Mouse (Mus musculus) neural tube, embryonic 15.5 days (tissue): ENCODE measurements around the gene Pola2. TPM values are rescaled to one million over a fixed set of nuclear protein-coding genes. Genes with fewer than 3 reads are reported as not detected.
A peak's percentile ranks its signal among the peaks of the same experiment; 100 is the strongest.

Source experiments
- ATAC-seq: fragments of 200-750 bp; cut with Nextera tagmentation; 2 replicates; pipeline ENCODE4 v1.8.0; 2017; ENCODE audit warnings: mild to moderate bottlenecking, moderate TSS enrichment, moderate library complexity; ENCODE audit not compliant: low FRiP score
- H3K27ac ChIP-seq: fragments of 300-500 bp; sonication (generic); replicated peaks from 2 replicates; pipeline ENCODE4 v1.5.1; 2015; ENCODE audit warnings: mild to moderate bottlenecking, inconsistent platforms
- H3K27me3 ChIP-seq: fragments of 300-500 bp; sonication (generic); replicated peaks from 2 replicates; pipeline ENCODE4 v1.6.1; 2015; ENCODE audit warnings: inconsistent platforms
- H3K36me3 ChIP-seq: fragments of 300-500 bp; sonication (generic); 2 replicates; pipeline ENCODE4 v1.6.1; 2015; ENCODE audit warnings: inconsistent platforms
- H3K4me1 ChIP-seq: fragments of 300-500 bp; sonication (generic); 2 replicates; pipeline ENCODE4 v1.6.1; 2015; ENCODE audit warnings: inconsistent platforms
- H3K4me2 ChIP-seq: fragments of 300-500 bp; sonication (generic); 2 replicates; pipeline ENCODE4 v1.6.1; 2015; ENCODE audit warnings: inconsistent platforms, mild to moderate bottlenecking, moderate library complexity
- H3K4me3 ChIP-seq: fragments of 300-500 bp; sonication (generic); replicated peaks from 2 replicates; pipeline ENCODE4 v1.5.1; 2015; ENCODE audit warnings: mild to moderate bottlenecking, inconsistent platforms
- H3K9ac ChIP-seq: fragments of 300-500 bp; sonication (generic); replicated peaks from 2 replicates; pipeline ENCODE4 v1.6.1; 2015; ENCODE audit warnings: mild to moderate bottlenecking, inconsistent platforms
- H3K9me3 ChIP-seq: fragments of 300-500 bp; sonication (generic); replicated peaks from 2 replicates; pipeline ENCODE4 v1.6.1; 2016; ENCODE audit warnings: inconsistent platforms
- WGBS: fragments of 180-500 bp; shearing (Covaris S2); methylation state at CpG from one replicate; pipeline ENCODE4 v1.1.7; 2015; ENCODE audit warnings: mixed read lengths; 5-methylcytosine and 5-hydroxymethylcytosine counted together
- polyA plus RNA-seq: library from polyadenylated mRNA; unstranded; fragments of >200 nt; fragmentation: Nextera tagmentation; extraction: Ambion mirVana; gene quantifications from 2 replicates; pipeline ENCODE4 v1.2.1, GENCODE M21; 2015

The Pola2 gene
- polyA plus RNA-seq, 1 experiment from 2014 or later: 19.9 TPM

DNA sequence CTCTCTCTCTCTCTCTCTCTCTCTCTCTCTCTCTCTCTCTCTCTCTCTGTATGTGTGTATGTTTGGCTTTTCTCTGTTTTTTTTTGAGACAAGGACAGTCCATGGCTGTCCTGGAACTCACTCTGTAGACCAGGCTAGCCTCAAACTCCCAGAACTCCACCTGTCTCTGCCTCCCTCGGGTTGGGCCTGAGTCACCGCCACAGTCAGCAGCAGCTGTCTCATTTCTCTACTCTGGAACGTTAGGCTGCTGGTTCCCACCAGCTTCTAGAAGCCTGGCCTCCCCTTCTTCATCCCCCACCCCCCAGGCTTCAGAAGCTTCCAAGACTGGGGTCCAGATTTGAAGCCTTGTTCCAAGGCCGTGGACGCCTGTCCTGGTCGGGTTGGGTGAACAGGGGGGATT is 25.6 kb upstream of the Pola2 start:
- Histone ChIP-seq H3K27me3 (no peaks in the 10 kb centered on the region), H3K9ac (no peak overlapping the region), H3K9me3 (no peaks in the 10 kb centered on the region), H3K27ac (peak overlapping the region; percentile 58; the same call in 1 of the 2 replicates), H3K4me3 (no peak overlapping the region), H3K4me1 (peaks cover 16% of the 10 kb centered on the region), H3K36me3 (no peaks in the 10 kb centered on the region), H3K4me2 (0 out of 2 replicates have a peak overlapping the region, but pooled peaks have one; percentile 44)
- no peak for ATAC-seq
- 71% methylated on average over 6 of the region's 6 CpGs for WGBS

DNA sequence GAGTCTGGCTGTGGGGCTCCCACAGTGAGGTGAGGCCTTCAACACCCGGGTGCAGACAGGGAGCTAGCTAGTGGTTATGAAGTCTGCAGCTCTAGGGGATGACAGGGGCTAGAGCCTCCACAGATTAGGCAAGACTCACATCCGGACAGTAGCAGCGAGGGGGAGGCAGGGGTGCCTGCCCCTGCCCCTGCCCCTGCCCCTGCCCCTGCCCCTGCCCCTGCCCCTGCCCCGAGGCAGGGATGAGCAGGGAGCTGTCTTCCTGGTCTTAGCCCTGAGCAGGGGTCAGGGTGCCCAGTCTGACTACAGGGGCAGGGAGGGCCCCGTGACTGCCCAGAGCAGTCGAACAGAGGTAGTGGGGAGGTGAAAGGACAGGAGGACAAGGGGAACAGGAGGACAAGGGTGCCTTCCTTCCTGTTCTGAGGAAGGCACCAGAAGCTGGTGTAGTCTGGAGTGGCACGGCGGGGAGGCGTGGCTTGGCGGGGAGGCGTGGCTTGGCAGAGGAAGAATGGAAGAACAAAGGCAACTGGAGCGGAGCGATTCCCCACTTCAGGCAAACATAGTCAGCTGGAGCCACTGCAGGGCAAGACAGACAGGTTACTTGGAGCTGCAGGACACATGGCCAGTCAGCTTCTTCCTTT is 24.9 kb upstream of the Pola2 start:
- Histone ChIP-seq H3K4me1 (peaks cover 16% of the 10 kb centered on the region), H3K27ac (peak overlapping the region; percentile 58), H3K4me3 (no peak overlapping the region), H3K4me2 (peak overlapping the region; percentile 44), H3K9me3 (no peaks in the 10 kb centered on the region), H3K9ac (peak overlapping the region; percentile 34; the same call in 1 of the 2 replicates), H3K27me3 (no peaks in the 10 kb centered on the region), H3K36me3 (no peaks in the 10 kb centered on the region)
- ATAC-seq: peak; percentile 76; the same call in 1 of the 2 replicates
- WGBS: 10% methylated on average over 10 of the region's 13 CpGs

DNA sequence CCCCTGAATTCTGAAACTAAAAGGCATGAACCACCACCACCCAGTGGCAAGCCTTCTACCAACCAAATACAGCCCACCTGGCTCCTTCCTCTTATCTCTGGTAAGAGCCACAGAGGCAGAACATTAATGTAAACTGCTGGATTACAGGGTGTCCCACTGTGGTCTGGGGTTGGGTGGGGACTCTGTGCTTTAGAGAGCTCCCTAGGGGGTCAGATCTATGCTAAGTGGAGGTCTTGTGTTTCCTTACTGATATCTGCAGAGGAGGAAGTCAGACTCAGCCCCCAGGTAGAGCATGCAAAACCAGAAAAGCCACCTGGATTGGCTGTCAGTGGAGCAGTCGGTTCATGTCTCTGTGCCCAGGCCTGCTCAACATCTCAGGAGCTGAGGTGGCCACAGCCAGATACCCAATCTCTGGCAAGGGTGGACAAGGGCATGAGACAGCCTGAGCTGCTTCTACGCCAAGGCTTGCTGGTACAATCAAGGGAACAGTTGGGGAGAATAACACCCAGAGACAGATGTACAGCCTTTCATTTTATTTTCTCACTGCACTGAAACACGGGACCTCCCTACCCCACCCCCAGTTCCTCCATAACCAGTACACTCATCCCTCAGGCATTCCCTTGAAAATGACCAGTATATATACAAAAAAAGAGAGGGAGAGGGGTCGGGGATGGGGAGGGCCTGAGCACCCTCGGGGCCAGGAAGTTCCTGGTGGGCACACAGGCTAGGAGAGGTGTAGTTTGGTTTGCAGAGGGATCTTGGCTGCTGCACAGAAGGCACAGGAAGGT is 24.2 kb upstream of the Pola2 start:
- H3K9me3 ChIP-seq: no peaks in the 10 kb centered on the region
- H3K36me3 ChIP-seq: no peaks in the 10 kb centered on the region
- WGBS: 74% methylated on average over 5 of the region's 5 CpGs
- H3K27ac ChIP-seq: no peak overlapping the region
- no peak for ATAC-seq
- no peak overlapping the region for H3K4me3 ChIP-seq
- H3K4me2 ChIP-seq: 0 out of 2 replicates have a peak overlapping the region, but pooled peaks have one; percentile 44
- H3K9ac ChIP-seq: no peak overlapping the region
- peaks cover 16% of the 10 kb centered on the region for H3K4me1 ChIP-seq
- H3K27me3 ChIP-seq: no peaks in the 10 kb centered on the region

DNA sequence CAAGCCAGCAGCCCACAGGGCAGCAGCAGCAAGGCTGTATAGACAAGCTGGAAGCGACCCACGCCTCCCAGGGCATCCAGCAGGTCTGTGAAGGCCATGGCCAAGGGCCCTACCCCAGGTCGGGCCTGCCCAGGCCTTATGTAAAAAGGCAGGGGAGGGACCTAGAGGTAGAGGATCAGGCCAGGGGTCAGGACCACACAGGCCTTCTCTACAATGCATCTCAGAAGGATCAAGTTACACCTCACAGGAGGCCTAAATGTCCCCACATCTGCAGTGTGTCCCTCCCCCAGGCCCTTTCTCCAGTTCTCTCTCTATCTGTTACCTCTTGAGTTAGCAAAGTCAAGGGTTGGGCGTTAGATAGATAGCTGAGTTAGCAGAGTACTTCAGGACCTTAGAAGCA is 22.0 kb upstream of the Pola2 start, which contains the start of gene Slc22a20:
Slc22a20 (minus strand) TSS at position 101 of the 400 bp plus-strand sequence.
- H3K9me3 ChIP-seq: no peaks in the 10 kb centered on the region
- H3K4me2 ChIP-seq: no peak within 1 kb of the TSS
- no peak within 1 kb of the TSS for H3K9ac ChIP-seq
- peaks cover 16% of the 10 kb centered on the region for H3K4me1 ChIP-seq
- no peak within 1 kb of the TSS for H3K27ac ChIP-seq
- H3K4me3 ChIP-seq: no peak within 1 kb of the TSS
- 46% methylated on average over 4 of the region's 4 CpGs for WGBS
- no peak for ATAC-seq
- H3K27me3 ChIP-seq: no peaks in the 10 kb centered on the region
- no peaks in the 10 kb centered on the region for H3K36me3 ChIP-seq

DNA sequence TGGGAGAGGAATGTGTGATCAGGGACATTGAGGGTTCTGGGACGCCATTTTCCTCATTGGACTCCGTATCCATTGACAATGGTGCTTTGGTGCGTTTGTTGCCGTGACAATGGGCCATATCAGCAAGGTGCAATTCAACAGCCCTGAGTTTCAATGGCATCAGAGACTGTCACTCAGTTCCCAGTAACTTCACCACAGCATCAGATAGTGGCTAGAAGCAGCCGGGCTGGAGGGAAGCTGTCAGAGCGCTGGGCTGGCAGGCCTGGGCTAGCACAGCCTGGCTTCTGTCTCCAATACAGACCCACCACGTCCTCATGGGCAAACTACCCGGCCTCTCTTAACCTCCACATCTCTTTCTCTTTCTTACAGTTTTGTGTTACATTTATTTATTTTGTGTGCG is 16.5 kb upstream of the Pola2 start:
- Histone ChIP-seq H3K4me1 (no peaks in the 10 kb centered on the region), H3K4me3 (no peak overlapping the region), H3K4me2 (no peak overlapping the region), H3K36me3 (no peaks in the 10 kb centered on the region), H3K9ac (no peak overlapping the region), H3K27ac (no peak overlapping the region), H3K9me3 (no peaks in the 10 kb centered on the region), H3K27me3 (0 out of 2 replicates have a peak, but pooled peaks cover 5% of the 10 kb centered on the region)
- ATAC-seq: no peak
- 74% methylated on average over 9 of the region's 9 CpGs for WGBS

DNA sequence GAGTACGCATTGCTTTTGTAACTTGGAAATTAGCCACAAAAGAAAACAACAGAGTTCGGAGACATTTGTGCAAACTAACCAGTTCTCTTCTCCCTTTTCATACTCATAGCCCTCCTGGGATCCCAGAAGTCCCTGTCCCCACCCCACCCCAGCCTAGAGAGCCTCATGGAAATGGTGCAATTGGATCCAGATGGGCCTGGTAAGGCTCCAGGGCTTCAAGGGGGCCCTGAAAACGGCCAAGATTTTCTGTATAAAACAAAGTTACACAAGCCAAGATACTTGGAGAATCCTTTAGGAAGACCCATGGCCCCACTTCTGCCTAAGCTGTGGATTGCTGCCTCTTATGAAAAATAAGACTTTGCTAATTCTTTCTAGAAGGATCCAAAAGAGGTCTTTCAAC is 13.7 kb upstream of the Pola2 start:
- no peaks in the 10 kb centered on the region for H3K4me1 ChIP-seq
- H3K4me3 ChIP-seq: no peak overlapping the region
- H3K4me2 ChIP-seq: no peak overlapping the region
- H3K9ac ChIP-seq: no peak overlapping the region
- H3K27me3 ChIP-seq: 0 out of 2 replicates have a peak, but pooled peaks cover 5% of the 10 kb centered on the region
- H3K9me3 ChIP-seq: no peaks in the 10 kb centered on the region
- H3K27ac ChIP-seq: no peak overlapping the region
- H3K36me3 ChIP-seq: no peaks in the 10 kb centered on the region
- WGBS: 77% methylated on average over 3 of the region's 3 CpGs
- no peak for ATAC-seq

DNA sequence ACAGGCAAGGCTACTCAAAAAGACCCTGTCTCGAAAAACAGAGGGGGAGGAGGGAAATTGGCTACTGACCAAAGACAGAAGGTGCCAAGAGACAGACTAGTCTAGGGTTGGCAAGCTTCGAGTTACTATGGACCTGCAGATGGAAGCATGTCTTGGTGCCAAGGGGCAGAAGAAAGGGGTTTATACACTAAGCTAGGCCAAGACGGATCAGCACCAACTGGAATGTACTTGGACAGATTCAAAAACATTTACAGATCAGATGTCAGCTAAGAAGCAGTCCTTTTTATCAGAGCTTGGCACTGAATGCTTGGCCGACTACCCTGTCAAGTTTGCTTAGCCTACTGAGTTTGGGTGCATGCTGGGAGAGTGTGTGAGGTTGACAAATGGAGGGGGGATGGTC is 11.7 kb upstream of the Pola2 start:
- peak; percentile 11; the same call in 1 of the 2 replicates for ATAC-seq
- H3K4me3 ChIP-seq: no peak overlapping the region
- 74% methylated on average over 4 of the region's 4 CpGs for WGBS

DNA sequence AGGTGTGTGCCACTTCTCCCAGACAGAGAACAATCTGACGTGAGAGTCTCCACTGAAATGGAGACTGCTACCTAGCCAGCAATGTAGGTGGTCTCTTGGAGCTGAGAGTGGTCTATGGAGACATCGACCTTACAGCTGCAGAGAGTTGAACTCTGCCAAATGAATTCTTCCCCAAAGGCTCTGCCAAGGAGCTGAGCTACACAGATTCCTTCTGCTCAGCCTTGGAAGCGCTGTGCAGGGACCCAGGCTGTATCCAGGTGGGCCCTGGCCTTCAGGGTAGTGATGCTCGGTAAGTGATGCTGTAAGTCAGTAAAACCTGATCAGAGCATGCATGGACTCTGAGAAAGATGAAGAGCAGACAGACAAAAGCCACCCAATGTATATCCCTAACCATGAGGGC is 11.1 kb upstream of the Pola2 start:
- H3K4me1 ChIP-seq: no peaks in the 10 kb centered on the region
- no peak for ATAC-seq
- 81% methylated on average over 4 of the region's 4 CpGs for WGBS
- H3K36me3 ChIP-seq: no peaks in the 10 kb centered on the region
- no peaks in the 10 kb centered on the region for H3K9me3 ChIP-seq
- no peak overlapping the region for H3K4me2 ChIP-seq
- H3K9ac ChIP-seq: no peak overlapping the region
- H3K4me3 ChIP-seq: no peak overlapping the region
- H3K27ac ChIP-seq: no peak overlapping the region; the same call in 1 of the 2 replicates
- H3K27me3 ChIP-seq: 0 out of 2 replicates have a peak, but pooled peaks cover 2% of the 10 kb centered on the region

More for the DNA sequence above, 11.7 kb upstream of the Pola2 start:
- H3K27me3 ChIP-seq: 0 out of 2 replicates have a peak, but pooled peaks cover 7% of the 10 kb centered on the region
- H3K4me2 ChIP-seq: no peak overlapping the region
- no peak overlapping the region for H3K9ac ChIP-seq
- no peaks in the 10 kb centered on the region for H3K4me1 ChIP-seq
- no peak overlapping the region for H3K27ac ChIP-seq
- H3K36me3 ChIP-seq: no peaks in the 10 kb centered on the region
- H3K9me3 ChIP-seq: no peaks in the 10 kb centered on the region

DNA sequence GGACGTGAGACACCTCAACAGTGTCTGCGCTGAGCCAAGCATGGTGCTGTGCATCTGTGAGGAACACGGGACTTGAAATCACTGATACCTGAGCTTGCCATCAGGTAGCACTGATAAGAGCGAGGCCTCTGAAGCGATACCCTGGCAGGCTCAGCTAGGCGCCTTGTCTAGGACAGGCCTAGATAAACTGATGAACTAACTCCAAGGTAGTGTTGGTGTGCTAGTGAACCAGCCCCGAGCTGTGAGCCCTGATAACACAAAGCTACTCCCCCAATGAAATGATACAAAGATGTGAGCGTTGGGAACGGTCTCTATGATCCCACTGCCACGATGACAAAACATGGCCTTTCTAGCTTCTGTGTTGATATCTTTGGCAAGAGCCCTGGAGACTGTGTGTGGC is 3.7 kb upstream of the Pola2 start:
- H3K9ac ChIP-seq: no peak overlapping the region
- 90% methylated on average over 10 of the region's 10 CpGs for WGBS

DNA sequence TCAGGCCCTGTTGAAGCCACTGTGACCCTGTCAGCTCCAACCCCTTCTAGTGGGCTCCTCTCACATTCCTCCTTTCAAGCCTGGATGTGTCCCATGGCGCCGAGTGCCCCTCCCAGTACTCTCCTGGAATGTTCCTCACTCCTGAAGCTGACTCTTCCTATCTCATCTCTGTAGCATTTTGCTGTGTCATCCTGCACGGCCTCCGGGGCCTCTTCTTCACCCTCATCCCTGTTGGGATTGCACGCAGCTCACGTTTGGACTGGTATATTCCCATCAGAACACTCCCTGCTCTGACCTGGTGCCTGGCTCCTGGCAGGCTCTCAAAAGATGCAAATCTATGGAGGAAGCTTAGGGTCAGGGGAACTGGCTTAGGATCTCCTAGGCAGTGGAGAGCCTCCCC is 2.8 kb upstream of the Pola2 start:
- H3K27me3 ChIP-seq: no peaks in the 10 kb centered on the region
- ATAC-seq: no peak
- no peaks in the 10 kb centered on the region for H3K36me3 ChIP-seq
- H3K9me3 ChIP-seq: no peaks in the 10 kb centered on the region
- no peak overlapping the region for H3K4me2 ChIP-seq
- H3K27ac ChIP-seq: no peak overlapping the region
- 85% methylated on average over 6 of the region's 6 CpGs for WGBS
- peaks cover 24% of the 10 kb centered on the region for H3K4me1 ChIP-seq
- no peak overlapping the region for H3K4me3 ChIP-seq
- no peak overlapping the region for H3K9ac ChIP-seq

More for the DNA sequence above, 3.7 kb upstream of the Pola2 start:
- Histone ChIP-seq H3K4me3 (no peak overlapping the region), H3K4me1 (peaks cover 19% of the 10 kb centered on the region), H3K27me3 (0 out of 2 replicates have a peak, but pooled peaks cover 2% of the 10 kb centered on the region), H3K9me3 (no peaks in the 10 kb centered on the region), H3K36me3 (no peaks in the 10 kb centered on the region), H3K27ac (no peak overlapping the region), H3K4me2 (no peak overlapping the region)
- no peak for ATAC-seq

DNA sequence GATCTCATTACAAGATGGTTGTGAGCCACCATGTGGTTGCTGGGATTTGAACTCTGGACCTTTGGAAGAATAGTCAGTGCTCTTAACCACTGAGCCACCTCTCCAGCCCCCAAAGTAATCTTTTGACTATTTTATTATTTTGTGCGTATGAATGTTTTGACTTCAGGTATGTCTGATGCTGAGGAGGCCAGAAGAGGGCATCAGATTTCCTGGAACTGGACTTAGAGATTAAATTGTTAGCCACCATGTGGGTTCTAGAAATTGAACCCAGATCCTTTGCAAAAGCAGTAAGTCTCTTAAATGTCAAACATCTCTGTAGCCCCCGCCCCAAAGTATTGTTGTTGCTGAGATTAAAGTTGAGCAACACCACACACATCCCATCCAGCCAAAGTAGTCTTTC is 1.9 kb upstream of the Pola2 start:
- 94% methylated on average over 2 of the region's 2 CpGs for WGBS
- no peak overlapping the region for H3K4me3 ChIP-seq
- H3K9ac ChIP-seq: no peak overlapping the region
- ATAC-seq: no peak
- H3K27me3 ChIP-seq: no peaks in the 10 kb centered on the region
- no peaks in the 10 kb centered on the region for H3K36me3 ChIP-seq
- H3K9me3 ChIP-seq: no peaks in the 10 kb centered on the region
- no peak overlapping the region for H3K27ac ChIP-seq
- no peak overlapping the region for H3K4me2 ChIP-seq
- peaks cover 24% of the 10 kb centered on the region for H3K4me1 ChIP-seq

DNA sequence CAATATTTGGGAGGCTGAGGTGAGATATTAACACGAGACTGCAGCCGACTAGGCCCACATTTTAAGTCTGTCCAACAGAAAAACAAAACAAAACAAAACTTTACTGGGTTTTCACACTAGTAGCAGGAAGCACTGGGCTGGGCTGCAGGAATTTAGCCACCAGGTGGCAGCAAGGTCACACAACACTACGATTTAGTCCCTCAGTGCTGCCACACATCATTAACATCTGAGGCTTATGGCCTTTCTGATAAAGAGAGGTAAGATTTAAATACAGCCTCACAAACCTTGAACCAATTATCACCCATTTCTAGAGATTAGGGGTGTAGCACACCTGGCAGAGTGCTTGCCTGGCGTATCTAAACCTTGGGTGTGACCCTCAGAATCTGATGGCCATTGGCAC is 1.3 kb upstream of the Pola2 start:
- H3K36me3 ChIP-seq: no peaks in the 10 kb centered on the region
- H3K4me2 ChIP-seq: no peak overlapping the region
- H3K27me3 ChIP-seq: no peaks in the 10 kb centered on the region
- peaks cover 24% of the 10 kb centered on the region for H3K4me1 ChIP-seq
- H3K9ac ChIP-seq: no peak overlapping the region
- no peaks in the 10 kb centered on the region for H3K9me3 ChIP-seq
- H3K4me3 ChIP-seq: no peak overlapping the region
- no peak for ATAC-seq
- WGBS: 8% methylated on average over 4 of the region's 4 CpGs
- H3K27ac ChIP-seq: no peak overlapping the region
